Mouse (Mus musculus) cerebellum, adult (tissue): ENCODE measurements around the gene Olfr763.
"Not testable (repeated sequence)": the region's sequence is repeated elsewhere in the genome, so short reads cannot be mapped to it uniquely, and the experiment has no call there.

Experiments
- ATAC-seq: cut with Nextera tagmentation; 2 replicates; pipeline ENCODE4 v1.9.2; 2017; ENCODE audit warnings: mild to moderate bottlenecking, moderate library complexity, mixed read lengths; ENCODE audit not compliant: insufficient number of reproducible peaks, low FRiP score, low TSS enrichment

Gene Olfr763

DNA sequence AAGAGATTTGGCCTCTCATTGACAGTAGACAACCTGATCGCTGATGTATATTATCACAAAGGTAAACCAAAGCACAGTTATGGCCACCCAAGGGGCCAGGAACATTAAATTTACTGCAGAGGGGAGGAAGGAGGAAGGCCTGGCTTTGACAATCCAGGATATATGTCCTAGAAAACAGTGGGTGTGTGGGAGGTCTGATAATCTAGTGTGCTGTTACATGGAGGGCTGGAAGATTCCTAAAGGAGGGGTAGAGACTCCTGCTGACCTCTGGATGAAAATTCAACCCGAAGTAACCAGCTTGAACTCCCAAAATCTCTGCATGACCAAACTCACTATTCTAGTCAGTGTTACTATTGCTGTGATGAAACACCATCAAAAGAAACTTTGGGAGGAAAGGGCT is 17.8 kb downstream of the Olfr763 start:
- ATAC-seq = no peak

DNA sequence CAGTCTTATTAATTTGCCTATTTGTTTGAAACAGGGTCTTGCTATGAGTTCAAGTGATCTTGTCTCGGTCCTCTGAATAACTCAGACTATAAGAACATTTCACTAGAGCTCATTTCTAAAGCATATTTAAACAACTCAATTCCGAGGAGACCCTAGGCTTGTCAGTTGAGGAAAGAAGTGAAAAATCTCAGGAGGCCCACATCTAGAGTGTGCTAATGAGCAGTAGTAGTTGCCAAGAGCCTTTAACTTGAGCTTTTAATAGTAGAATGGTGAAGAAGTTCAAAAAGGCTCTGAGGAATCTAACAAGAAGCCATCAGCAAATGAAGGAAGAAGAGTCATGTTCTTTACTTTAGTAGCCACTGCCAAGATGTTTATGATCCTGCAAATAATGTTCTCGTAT is 29.2 kb downstream of the Olfr763 start, which contains the start of gene Olfr764-ps1:
Gene Olfr764-ps1 (minus strand): TSS at position 101 of the 400 bp plus-strand sequence.
- ATAC-seq = no peak

DNA sequence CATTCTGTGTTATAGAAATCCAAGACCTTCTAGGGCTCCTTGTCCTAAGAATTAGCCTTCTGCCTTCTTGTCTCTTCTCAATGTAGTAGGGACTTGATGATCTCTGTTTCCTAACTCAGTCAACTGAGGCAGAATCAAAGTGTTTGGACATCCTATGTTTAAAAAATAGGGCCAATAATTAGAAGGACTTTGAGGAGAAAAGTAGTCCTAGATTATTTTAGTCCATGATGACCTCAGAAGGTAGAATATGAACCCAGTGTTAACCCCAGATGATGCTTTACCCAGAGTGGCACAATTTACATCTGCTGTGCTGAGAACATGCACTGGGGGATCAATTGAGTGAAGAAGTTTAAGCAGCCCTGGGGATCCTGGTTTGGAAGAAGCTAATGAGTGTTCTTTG is 39.3 kb downstream of the Olfr763 start, which contains the start of gene Olfr765:
Gene Olfr765 (minus strand): TSS at position 101 of the 400 bp plus-strand sequence.
- ATAC-seq = not testable (repeated sequence)
